Mouse (Mus musculus): ENCODE data around the gene Cntnap4. TPM values are rescaled to one million over a fixed set of nuclear protein-coding genes. Genes with fewer than 3 reads are reported as not detected.

Cntnap4 gene
- polyA plus RNA-seq (2021; fragmentation: Nextera tagmentation): 3.8 and 4.4 TPM in 2 replicates
- long read RNA-seq, experiment 1, full-length matches to known transcripts: 3 of 9 reads
- long read RNA-seq, experiment 1, partial matches to known transcripts: 4 of 9 reads
- long read RNA-seq, experiment 1, other reads (novel, unspliced or antisense): 2 of 9 reads
- long read RNA-seq, experiment 2, full-length matches to known transcripts: 56 of 81 reads
- long read RNA-seq, experiment 2, partial matches to known transcripts: 12 of 81 reads
- long read RNA-seq, experiment 2, other reads (novel, unspliced or antisense): 13 of 81 reads

GRCm38 (mm10) chr8:112569471-112570141 is at the start of gene Cntnap4:
TSS of gene Cntnap4 (plus strand) at chr8:112570043.

